Mouse (Mus musculus): ENCODE data around the gene Gm20388. TPM values are rescaled to one million over a fixed set of nuclear protein-coding genes. Genes with fewer than 3 reads are reported as not detected.

Gene Gm20388
- polyA plus RNA-seq, 1 experiment from 2014 or later, result not detected

GRCm38 (mm10) chr8:121081398-121081797 lies 1170.8 kb downstream of the Gm20388 start:
- peak overlapping the region; percentile 89 for H3K9ac ChIP-seq (ENCODE audit: low read length)

GRCm38 (mm10) chr8:121082218-121083092 lies 1171.8 kb downstream of the Gm20388 start:
- H3K9ac ChIP-seq (ENCODE audit: low read length), result peak overlapping the region; percentile 89

More at GRCm38 (mm10) chr8:121081398-121081797, 1170.8 kb downstream of the Gm20388 start:
- Histone ChIP-seq H3K4me2 (replicated peaks; ENCODE audit: low read depth) (peak overlapping the region; percentile 71), H3K9me3 (ENCODE audit: control insufficient read depth, low read length) (no peaks in the 10 kb centered on the region), H3K4me1 (replicated peaks; ENCODE audit: control insufficient read depth, insufficient read depth) (0 out of 2 replicates have a peak, but pooled peaks cover 3% of the 10 kb centered on the region), H3K36me3 (ENCODE audit: control insufficient read depth, insufficient read depth, low read length) (no peaks in the 10 kb centered on the region), H3K27ac (replicated peaks) (peak overlapping the region; percentile 99), H3K27me3 (ENCODE audit: control insufficient read depth, insufficient read depth, low read length) (peaks cover 7% of the 10 kb centered on the region), H3K4me3 (ENCODE audit: low read depth, low read length) (peak overlapping the region; percentile 69)
- no peak for ATAC-seq (ENCODE audit: low FRiP score, low TSS enrichment)
- DNase-seq (ENCODE audit: low spot score), result no peak
- 4% methylated on average over 7 of the region's 7 CpGs for WGBS
- TF ChIP-seq CTCF (IDR thresholded peaks at IDR 0.05; ENCODE audit: low read depth), result no peak
- TF ChIP-seq EP300 (optimal IDR thresholded peaks at IDR 0.05), result no peak

GRCm38 (mm10) chr8:121083093-121083935 lies 1172.7 kb downstream of the Gm20388 start:
- Histone ChIP-seq H3K27me3 (ENCODE audit: control insufficient read depth, insufficient read depth, low read length) (peaks cover 5% of the 10 kb centered on the region), H3K4me2 (replicated peaks; ENCODE audit: low read depth) (peak overlapping the region; percentile 71), H3K9ac (ENCODE audit: low read length) (peak overlapping the region; percentile 89), H3K4me1 (replicated peaks; ENCODE audit: control insufficient read depth, insufficient read depth) (no peaks in the 10 kb centered on the region), H3K36me3 (ENCODE audit: control insufficient read depth, insufficient read depth, low read length) (no peaks in the 10 kb centered on the region; the same call in 1 of the 2 replicates), H3K4me3 (ENCODE audit: low read depth, low read length) (peak overlapping the region; percentile 69), H3K27ac (replicated peaks) (peak overlapping the region; percentile 99), H3K9me3 (ENCODE audit: control insufficient read depth, low read length) (no peaks in the 10 kb centered on the region)
- peak; percentile 84 for ATAC-seq (ENCODE audit: low FRiP score, low TSS enrichment)
- TF ChIP-seq CTCF (IDR thresholded peaks at IDR 0.05; ENCODE audit: low read depth), result no peak
- WGBS, result under 1% methylated on average over 88 of the region's 89 CpGs
- peak; percentile 76 for DNase-seq (ENCODE audit: low spot score)

More at GRCm38 (mm10) chr8:121082218-121083092, 1171.8 kb downstream of the Gm20388 start:
- peak overlapping the region; percentile 99 for H3K27ac ChIP-seq (replicated peaks)
- H3K4me2 ChIP-seq (replicated peaks; ENCODE audit: low read depth), result peak overlapping the region; percentile 71
- H3K4me1 ChIP-seq (replicated peaks; ENCODE audit: control insufficient read depth, insufficient read depth), result no peaks in the 10 kb centered on the region
- no peak for TF ChIP-seq CTCF (IDR thresholded peaks at IDR 0.05; ENCODE audit: low read depth)
- no peak for TF ChIP-seq EP300 (optimal IDR thresholded peaks at IDR 0.05)
- no peak for ATAC-seq (ENCODE audit: low FRiP score, low TSS enrichment)
- no peak for DNase-seq (ENCODE audit: low spot score)
- WGBS, result 1% methylated on average over 50 of the region's 57 CpGs
- peaks cover 5% of the 10 kb centered on the region for H3K27me3 ChIP-seq (ENCODE audit: control insufficient read depth, insufficient read depth, low read length)
- peak overlapping the region; percentile 69 for H3K4me3 ChIP-seq (ENCODE audit: low read depth, low read length)
- H3K36me3 ChIP-seq (ENCODE audit: control insufficient read depth, insufficient read depth, low read length), result no peaks in the 10 kb centered on the region; the same call in 1 of the 2 replicates
- no peaks in the 10 kb centered on the region for H3K9me3 ChIP-seq (ENCODE audit: control insufficient read depth, low read length)

- Histone ChIP-seq H3K4me3 (ENCODE audit: low read depth, low read length) (peak overlapping the region; percentile 69), H3K9ac (ENCODE audit: low read length) (peak overlapping the region; percentile 89), H3K9me3 (ENCODE audit: control insufficient read depth, low read length) (no peaks in the 10 kb centered on the region), H3K4me1 (replicated peaks; ENCODE audit: control insufficient read depth, insufficient read depth) (no peaks in the 10 kb centered on the region), H3K36me3 (ENCODE audit: control insufficient read depth, insufficient read depth, low read length) (no peaks in the 10 kb centered on the region; the same call in 1 of the 2 replicates), H3K27me3 (ENCODE audit: control insufficient read depth, insufficient read depth, low read length) (peaks cover 5% of the 10 kb centered on the region), H3K27ac (replicated peaks) (peak overlapping the region; percentile 99), H3K4me2 (replicated peaks; ENCODE audit: low read depth) (peak overlapping the region; percentile 71)
- ATAC-seq (ENCODE audit: low FRiP score, low TSS enrichment) (0 out of 2 replicates have a peak, but pooled peaks have one; percentile 53), DNase-seq (ENCODE audit: low spot score) (no peak)
- WGBS, result 1% methylated on average over 12 of the region's 27 CpGs
- TF ChIP-seq CTCF (IDR thresholded peaks at IDR 0.05; ENCODE audit: low read depth), result no peak
- no peak for TF ChIP-seq EP300 (optimal IDR thresholded peaks at IDR 0.05)
Observed at GRCm38 (mm10) chr8:121083936-121084209, 1173.2 kb downstream of the Gm20388 start.

- WGBS, result under 1% methylated on average over 46 of the region's 83 CpGs
- peak within 1 kb of the TSS; percentile 99 for H3K27ac ChIP-seq (replicated peaks)
Observed at GRCm38 (mm10) chr8:121084210-121084951, 1173.7 kb downstream of the Gm20388 start, which contains the start of gene Foxf1. TSS of gene Foxf1 (plus strand) at chr8:121084386.

More at GRCm38 (mm10) chr8:121084210-121084951, 1173.7 kb downstream of the Gm20388 start, which contains the start of gene Foxf1:
- DNase-seq (ENCODE audit: low spot score) (peak; percentile 68), ATAC-seq (ENCODE audit: low FRiP score, low TSS enrichment) (peak; percentile 71; the same call in 1 of the 2 replicates)
- TF ChIP-seq CTCF (IDR thresholded peaks at IDR 0.05; ENCODE audit: low read depth) (no peak), EP300 (optimal IDR thresholded peaks at IDR 0.05) (no peak)
- Histone ChIP-seq H3K4me2 (replicated peaks; ENCODE audit: low read depth) (peak within 1 kb of the TSS; percentile 71), H3K9ac (ENCODE audit: low read length) (peak within 1 kb of the TSS; percentile 89), H3K9me3 (ENCODE audit: control insufficient read depth, low read length) (no peaks in the 10 kb centered on the region), H3K4me3 (ENCODE audit: low read depth, low read length) (peak within 1 kb of the TSS; percentile 69), H3K27me3 (ENCODE audit: control insufficient read depth, insufficient read depth, low read length) (peaks cover 5% of the 10 kb centered on the region), H3K36me3 (ENCODE audit: control insufficient read depth, insufficient read depth, low read length) (no peaks in the 10 kb centered on the region; the same call in 1 of the 2 replicates), H3K4me1 (replicated peaks; ENCODE audit: control insufficient read depth, insufficient read depth) (no peaks in the 10 kb centered on the region)
